In genomic region chr5:100604061-100604460, GRCm38 (mm10) we compare ENCODE assay signal across 21 mouse cellular contexts. TPM values are rescaled to one million over a fixed set of nuclear protein-coding genes. Genes with fewer than 3 reads are reported as not detected.
A peak's percentile ranks its signal among the peaks of the same experiment; 100 is the strongest.
DNase-seq lines count a peak whose midpoint lies in the region; ATAC-seq lines count a peak whose summit lies in the region.
"Had no signal": no experiment of that assay in that cellular context is flagged by ENCODE, and none has a peak within 500 bp of the region (broad histone marks: within the 10 kb centered on the region; RNA-seq: fewer than 3 reads in every experiment).

No protein-coding gene starts in this region.

- no peak overlapping the region for H3K4me3 ChIP-seq in kidney, embryonic 14.5 days (ENCODE audit: low read length)
- no peak overlapping the region for H3K4me3 ChIP-seq in hindbrain, embryonic 11.5 days (ENCODE audit: low read depth, low read length)
- H3K4me3 ChIP-seq: forebrain, embryonic 12.5 days; left cerebral cortex, adult 2 months; limb, embryonic 10.5 days; liver, embryonic 13.5 days; midbrain, embryonic 15.5 days had no signal

- H3K36me3 ChIP-seq in kidney, embryonic 14.5 days (ENCODE audit: control insufficient read depth, insufficient read depth, low read length) = no peaks in the 10 kb centered on the region
- no peaks in the 10 kb centered on the region for H3K36me3 ChIP-seq in hindbrain, embryonic 11.5 days (ENCODE audit: control insufficient read depth, insufficient read depth, low read length)
- H3K36me3 ChIP-seq: forebrain, embryonic 12.5 days; limb, embryonic 10.5 days; liver, embryonic 13.5 days; midbrain, embryonic 15.5 days had no signal

- no peaks in the 10 kb centered on the region for H3K4me1 ChIP-seq in kidney, embryonic 14.5 days (ENCODE audit: control insufficient read depth, insufficient read depth, low read length)
- no peaks in the 10 kb centered on the region for H3K4me1 ChIP-seq in hindbrain, embryonic 11.5 days (replicated peaks; ENCODE audit: control insufficient read depth, insufficient read depth, low read length)
- H3K4me1 ChIP-seq: forebrain, embryonic 12.5 days; limb, embryonic 10.5 days; midbrain, embryonic 15.5 days had no signal

- no peak overlapping the region for H3K27ac ChIP-seq in kidney, embryonic 14.5 days (ENCODE audit: low read depth, low read length)
- no peak overlapping the region for H3K27ac ChIP-seq in hindbrain, embryonic 11.5 days (ENCODE audit: low read depth, low read length)
- H3K27ac ChIP-seq: forebrain, embryonic 12.5 days; hindbrain, embryonic 14.5 days; left cerebral cortex, adult 2 months; limb, embryonic 10.5 days; liver, embryonic 13.5 days; midbrain, embryonic 15.5 days had no signal

- no peak overlapping the region for H3K9ac ChIP-seq in kidney, embryonic 14.5 days (ENCODE audit: low read depth, low read length)
- H3K9ac ChIP-seq in hindbrain, embryonic 11.5 days (ENCODE audit: low read depth, low read length) = no peak overlapping the region
- H3K9ac ChIP-seq: forebrain, embryonic 12.5 days; hindbrain, embryonic 14.5 days; liver, embryonic 13.5 days; midbrain, embryonic 15.5 days had no signal

- H3K9me3 ChIP-seq in kidney, embryonic 14.5 days (ENCODE audit: control insufficient read depth, low read length) = no peaks in the 10 kb centered on the region
- no peaks in the 10 kb centered on the region for H3K9me3 ChIP-seq in hindbrain, embryonic 11.5 days (ENCODE audit: control insufficient read depth, low read length)
- H3K9me3 ChIP-seq: forebrain, embryonic 12.5 days; limb, embryonic 10.5 days; liver, embryonic 13.5 days; midbrain, embryonic 15.5 days had no signal

- ATAC-seq in kidney, embryonic 14.5 days (ENCODE audit: low FRiP score, low TSS enrichment) = no peak
- no peak for ATAC-seq in hindbrain, embryonic 11.5 days (ENCODE audit: low FRiP score)
- ATAC-seq: intestine, postnatal 0 days; midbrain, embryonic 15.5 days had no signal

- WGBS in kidney, embryonic 14.5 days = 53% methylated on average over 4 of the region's 4 CpGs
- 78% methylated on average over 4 of the region's 4 CpGs for WGBS in hindbrain, embryonic 11.5 days

- no peak overlapping the region for H3K4me2 ChIP-seq in kidney, embryonic 14.5 days (replicated peaks; ENCODE audit: low read depth, low read length)
- H3K4me2 ChIP-seq in hindbrain, embryonic 11.5 days (replicated peaks; ENCODE audit: low read depth, low read length) = no peak overlapping the region
- H3K4me2 ChIP-seq: forebrain, embryonic 12.5 days; heart, embryonic 11.5 days; hindbrain, embryonic 14.5 days; liver, embryonic 13.5 days; midbrain, embryonic 15.5 days had no signal

- DNase-seq in kidney, postnatal 14 days = peak; percentile 50
- peak; percentile 62 for DNase-seq in 3134 (ENCODE audit: extremely low read depth, insufficient read length, low spot score)
- DNase-seq in 416B (ENCODE audit: low read depth) = peak; percentile 53
- peak; percentile 17 to 47 for DNase-seq in kidney, postnatal 36 days
- DNase-seq in hindbrain, embryonic 11.5 days (ENCODE audit: low spot score) = no peak
- DNase-seq in right cerebral cortex, postnatal 10 days (ENCODE audit: low spot score in 2 of 2) = no peak
- DNase-seq: adrenal gland, postnatal 36 days; cerebellum, adult 2 months; gastrocnemius, postnatal 36 days; heart, postnatal 14 days; liver, embryonic 13.5 days; right cerebral cortex, adult 18-20 months; thymus, postnatal 36 days had no signal

- no peaks in the 10 kb centered on the region for H3K27me3 ChIP-seq in kidney, embryonic 14.5 days (ENCODE audit: control insufficient read depth, insufficient read depth, low read length)
- no peaks in the 10 kb centered on the region for H3K27me3 ChIP-seq in hindbrain, embryonic 11.5 days (ENCODE audit: control insufficient read depth, insufficient read depth, low read length)
- H3K27me3 ChIP-seq: forebrain, embryonic 12.5 days; liver, embryonic 13.5 days; midbrain, embryonic 15.5 days had no signal

RNA-seq across cellular contexts. Expression of gene Plac8, which starts 32.0 kb away (rescaled TPM):
- polyA plus RNA-seq in kidney, embryonic 14.5 days (2014; fragmentation: Nextera tagmentation; extraction: Ambion mirVana) = 105 and 140 TPM in 2 replicates
- polyA plus RNA-seq in hindbrain, embryonic 11.5 days (2014; fragmentation: Nextera tagmentation; extraction: Ambion mirVana) = 3.0 and 3.9 TPM in 2 replicates

Comparison
In these comparisons a context has a peak if more than half of its experiments do, and no peak if none do; other contexts are left out.
1. DNase-seq: peak in kidney, postnatal 14 days (single experiment), 3134 (single experiment), 416B (single experiment) and kidney, postnatal 36 days (2 of 2); none in hindbrain, embryonic 11.5 days (single experiment) and right cerebral cortex, postnatal 10 days (0 of 2).
2. RNA of gene Plac8, which starts 32.0 kb away (polyA plus RNA-seq): 105 to 140 TPM in kidney, embryonic 14.5 days; 3.0 to 3.9 TPM in hindbrain, embryonic 11.5 days; every median in the first group is over 10 times any median in the second.